Mouse (Mus musculus) ES-E14 (cell line): ENCODE measurements around the gene Morc3.

Source experiments
- CHD2 ChIP-seq: IDR thresholded peaks from 2 replicates; pipeline ENCODE4 v1.6.1; 2014; ENCODE audit warnings: mild to moderate bottlenecking, low read depth, low read length, inconsistent platforms
- MAFK ChIP-seq: IDR thresholded peaks from 2 replicates; pipeline ENCODE4 v1.6.1; 2014; ENCODE audit warnings: mild to moderate bottlenecking, low read depth, low read length, inconsistent platforms; ENCODE audit not compliant: insufficient read depth
- ZC3H11A ChIP-seq: IDR thresholded peaks from 2 replicates; pipeline ENCODE4 v1.6.1; 2012; ENCODE audit warnings: low read depth, mild to moderate bottlenecking, inconsistent platforms, low read length, borderline replicate concordance
- ZNF384 ChIP-seq: IDR thresholded peaks from 2 replicates; pipeline ENCODE4 v1.6.1; 2012; ENCODE audit warnings: low read depth, low read length, inconsistent platforms

- TF ChIP-seq MAFK (no peak), ZNF384 (no peak), ZC3H11A (no peak), CHD2 (no peak)
Measured at GRCm38 (mm10) chr16:93859967-93860366, 28.0 kb downstream of the Morc3 start.
